Mouse (Mus musculus) ES-E14 (cell line): ENCODE measurements around the gene BC051665.

Source experiments
- CHD2 ChIP-seq: IDR thresholded peaks from 2 replicates; pipeline ENCODE4 v1.6.1; 2014; ENCODE audit warnings: mild to moderate bottlenecking, low read depth, low read length, inconsistent platforms
- HCFC1 ChIP-seq: IDR thresholded peaks from 2 replicates; pipeline ENCODE4 v1.6.1; 2012; ENCODE audit warnings: low read length, inconsistent platforms, borderline replicate concordance; ENCODE audit not compliant: insufficient read depth
- MAFK ChIP-seq: IDR thresholded peaks from 2 replicates; pipeline ENCODE4 v1.6.1; 2014; ENCODE audit warnings: mild to moderate bottlenecking, low read depth, low read length, inconsistent platforms; ENCODE audit not compliant: insufficient read depth
- ZC3H11A ChIP-seq: IDR thresholded peaks from 2 replicates; pipeline ENCODE4 v1.6.1; 2012; ENCODE audit warnings: low read depth, mild to moderate bottlenecking, inconsistent platforms, low read length, borderline replicate concordance
- ZNF384 ChIP-seq: IDR thresholded peaks from 2 replicates; pipeline ENCODE4 v1.6.1; 2012; ENCODE audit warnings: low read depth, low read length, inconsistent platforms

DNA sequence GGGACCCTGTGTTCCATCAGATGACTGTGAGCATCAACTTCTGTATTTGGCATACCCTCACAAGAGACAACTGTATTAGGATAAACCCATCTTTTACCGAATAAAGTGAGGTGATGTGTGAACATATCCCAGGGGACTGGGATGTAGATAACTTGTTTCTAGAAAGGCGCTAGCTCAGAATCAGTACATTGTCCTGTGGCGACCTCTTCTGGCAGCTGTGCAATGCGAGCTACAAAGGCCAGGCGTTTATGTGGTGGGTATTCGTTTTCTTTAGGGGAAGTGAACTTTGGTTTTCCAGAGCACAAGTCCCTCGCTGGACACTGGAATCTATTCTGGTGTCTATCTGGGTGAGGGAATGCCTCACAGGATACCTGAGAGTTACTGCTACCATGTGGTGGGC, 33.3 kb upstream of the BC051665 start:
- TF ChIP-seq ZC3H11A = peak; percentile 75; the same call in 1 of the 2 replicates
- TF ChIP-seq CHD2 = no peak
- no peak for TF ChIP-seq ZNF384
- TF ChIP-seq MAFK = no peak
- no peak for TF ChIP-seq HCFC1
